Mouse (Mus musculus): ENCODE measurements at regions not wholly inside any gene's neighbourhood (a gene's known extent, or its start where the extent isn't known, plus 50 kb on each side); places are given as distances from the start of the nearest gene placed in this dataset.
A peak's percentile ranks its signal among the peaks of the same experiment; 100 is the strongest.

GRCm38 (mm10) chr6:59556668-59557310, 130.7 kb upstream of the Gprin3 start:
- DNase-seq (ENCODE audit: low spot score in 2 of 2): no peak

GRCm38 (mm10) chr6:59537025-59537424, 110.9 kb upstream of the Gprin3 start:
- no peak for DNase-seq (ENCODE audit: low spot score in 2 of 2)

- no peak for DNase-seq (ENCODE audit: low spot score in 2 of 2)
These were observed 98.8 kb upstream of the Gprin3 start for GRCm38 (mm10) chr6:59524940-59525265.

- DNase-seq (ENCODE audit: low spot score in 2 of 2): no peak
These were observed 98.2 kb upstream of the Gprin3 start for GRCm38 (mm10) chr6:59524095-59524939.

- no peak for DNase-seq (ENCODE audit: low spot score in 2 of 2)
These were observed 96.9 kb upstream of the Gprin3 start for GRCm38 (mm10) chr6:59522960-59523359.

GRCm38 (mm10) chr6:59500818-59501217, 74.7 kb upstream of the Gprin3 start:
- no peak for DNase-seq (ENCODE audit: low spot score in 2 of 2)

GRCm38 (mm10) chr6:59498800-59499199, 72.7 kb upstream of the Gprin3 start:
- no peak for DNase-seq (ENCODE audit: low spot score in 2 of 2)

GRCm38 (mm10) chr6:59498079-59498478, 72.0 kb upstream of the Gprin3 start:
- peak; percentile 6 to 69 for DNase-seq (ENCODE audit: low spot score in 2 of 2)

- no peak for DNase-seq (ENCODE audit: low spot score in 2 of 2)
These were observed 63.0 kb upstream of the Gprin3 start for GRCm38 (mm10) chr6:59489001-59489575.

GRCm38 (mm10) chr6:59488386-59488785, 62.3 kb upstream of the Gprin3 start:
- DNase-seq (ENCODE audit: low spot score in 2 of 2): no peak

- no peak for DNase-seq (ENCODE audit: low spot score in 2 of 2)
These were observed 57.9 kb upstream of the Gprin3 start for GRCm38 (mm10) chr6:59484004-59484403.

GRCm38 (mm10) chr6:59483587-59483986, 57.5 kb upstream of the Gprin3 start:
- peak; percentile 2 to 7 for DNase-seq (ENCODE audit: low spot score in 2 of 2)

All from urinary bladder, adult 18-20 months (tissue).